Mouse (Mus musculus): ENCODE measurements around the gene Atp7a.

- TF ChIP-seq FLI1 (IDR thresholded peaks at IDR 0.05; ENCODE audit: low read length), result no peak
- TF ChIP-seq GATA1 (IDR thresholded peaks at IDR 0.05; ENCODE audit: borderline replicate concordance, low read length), result no peak
Measured at GRCm38 (mm10) chrX:106010762-106011161, 16.3 kb upstream of the Atp7a start.
